Mouse (Mus musculus): ENCODE measurements around the gene Phf24. TPM values are rescaled to one million over a fixed set of nuclear protein-coding genes. Genes with fewer than 3 reads are reported as not detected.
A peak's percentile ranks its signal among the peaks of the same experiment; 100 is the strongest.

The Phf24 gene
- 43.5 and 47.8 TPM in 2 replicates for polyA plus RNA-seq (2014; fragmentation: Nextera tagmentation; extraction: Ambion mirVana)

DNA sequence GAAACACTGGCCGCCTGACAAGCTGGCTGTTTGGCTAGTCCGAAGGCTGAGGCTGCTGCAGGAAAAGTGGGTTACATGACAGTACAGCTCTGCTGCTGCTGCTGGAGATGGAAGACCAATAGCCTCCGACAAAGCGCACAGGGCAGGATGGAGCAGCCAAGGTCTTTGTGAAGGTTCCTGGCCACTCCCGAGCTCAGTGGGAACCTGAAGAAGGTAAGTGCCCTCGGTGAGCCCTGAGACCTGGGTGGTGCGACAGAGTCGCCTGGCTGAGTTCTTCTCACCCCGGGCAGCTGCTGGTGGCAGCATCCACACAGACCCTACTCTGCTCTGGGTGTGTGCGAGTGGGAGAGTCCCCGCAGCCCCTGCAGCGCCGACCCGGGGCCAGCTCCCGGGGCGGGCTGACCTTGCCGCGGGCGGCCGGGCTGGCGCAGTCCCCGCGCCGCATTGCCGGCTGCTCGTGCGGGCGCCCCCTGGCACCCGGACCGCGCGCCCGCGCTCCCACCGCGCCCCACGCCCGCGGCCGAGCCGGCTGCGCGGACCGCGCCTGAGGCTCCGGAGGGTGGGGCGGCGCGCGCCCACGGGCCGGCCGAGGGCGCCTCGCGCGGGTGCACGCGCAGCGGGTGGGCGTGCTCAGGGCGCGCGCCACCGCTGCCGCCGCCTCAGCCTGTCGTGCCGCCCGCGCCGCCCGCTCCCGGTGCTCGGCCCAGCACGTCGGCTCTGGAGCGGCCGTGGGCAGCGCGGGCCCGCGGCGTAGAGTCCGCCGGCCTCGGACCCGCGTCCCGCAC is at the start of gene Phf24:
Gene Phf24, plus strand, starts transcription at position 44 of the 785 bp plus-strand sequence.
- DNase-seq (ENCODE audit: low spot score) (peak; percentile 78), ATAC-seq (ENCODE audit: low FRiP score) (peak; percentile 83)
- Histone ChIP-seq H3K4me2 (replicated peaks) (peak within 1 kb of the TSS; percentile 90), H3K9me3 (ENCODE audit: control insufficient read depth, low read length) (no peaks in the 10 kb centered on the region), H3K36me3 (replicated peaks; ENCODE audit: control insufficient read depth, insufficient read depth) (no peaks in the 10 kb centered on the region), H3K4me3 (replicated peaks; ENCODE audit: low read length) (peak within 1 kb of the TSS; percentile 81), H3K27me3 (ENCODE audit: control insufficient read depth, insufficient read depth, low read length) (peaks cover 9% of the 10 kb centered on the region; the same call in 1 of the 2 replicates), H3K4me1 (replicated peaks; ENCODE audit: control insufficient read depth, insufficient read depth, low read length) (peaks cover 14% of the 10 kb centered on the region; the same call in 1 of the 2 replicates), H3K27ac (peak within 1 kb of the TSS; percentile 83), H3K9ac (peak within 1 kb of the TSS; percentile 90)
- WGBS = under 1% methylated on average over 48 of the region's 90 CpGs

DNA sequence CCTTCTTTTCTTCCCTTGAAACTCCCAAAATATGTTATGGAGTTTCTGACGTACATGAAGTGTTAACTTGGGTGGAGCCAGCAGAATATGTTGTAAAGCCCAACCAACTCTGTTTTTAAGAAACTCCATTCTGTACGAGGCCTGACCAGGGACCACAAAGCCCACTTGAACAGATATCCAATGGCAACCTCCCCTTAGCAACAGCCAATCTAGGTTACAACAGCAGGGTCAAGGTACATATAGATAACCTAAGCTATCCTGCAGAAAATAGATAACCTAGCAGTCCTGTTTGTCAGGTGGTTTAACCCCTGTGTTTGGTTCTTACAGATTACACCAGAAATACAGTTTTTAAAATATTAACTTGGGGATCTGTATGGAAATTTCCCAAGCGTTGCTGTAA is 49.1 kb upstream of the Phf24 start:
- Histone ChIP-seq H3K4me2 (replicated peaks) (no peak overlapping the region), H3K36me3 (replicated peaks; ENCODE audit: control insufficient read depth, insufficient read depth) (no peaks in the 10 kb centered on the region), H3K4me3 (replicated peaks; ENCODE audit: low read length) (no peak overlapping the region), H3K27me3 (ENCODE audit: control insufficient read depth, insufficient read depth, low read length) (no peaks in the 10 kb centered on the region), H3K27ac (no peak overlapping the region), H3K4me1 (replicated peaks; ENCODE audit: control insufficient read depth, insufficient read depth, low read length) (no peaks in the 10 kb centered on the region), H3K9ac (no peak overlapping the region), H3K9me3 (ENCODE audit: control insufficient read depth, low read length) (no peaks in the 10 kb centered on the region)
- ATAC-seq (ENCODE audit: low FRiP score) = no peak
- WGBS = 75% methylated on average over 3 of the region's 3 CpGs
- no peak for DNase-seq (ENCODE audit: low spot score)

DNA sequence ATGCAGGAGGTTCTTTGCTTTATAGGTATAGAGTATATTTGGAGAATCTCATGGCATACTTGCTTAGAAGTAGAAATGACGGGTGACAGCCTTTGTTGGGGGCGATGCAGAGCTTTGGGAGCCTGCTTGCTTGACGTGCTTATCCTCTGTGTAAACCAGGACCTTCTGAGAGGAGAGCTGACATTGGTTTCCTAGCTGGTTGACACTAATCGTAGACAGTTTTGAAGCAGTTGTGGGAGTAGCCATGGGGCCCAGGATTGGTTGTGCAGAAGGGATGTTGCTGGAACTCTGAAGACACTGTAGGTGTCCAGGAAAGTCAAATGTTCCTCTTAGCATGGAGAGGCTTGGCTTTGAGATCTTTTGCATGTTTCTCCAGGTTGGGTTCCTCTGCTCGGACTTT is 48.3 kb upstream of the Phf24 start:
- WGBS = 89% methylated on average over 5 of the region's 5 CpGs
- H3K4me3 ChIP-seq (replicated peaks; ENCODE audit: low read length) = no peak overlapping the region

DNA sequence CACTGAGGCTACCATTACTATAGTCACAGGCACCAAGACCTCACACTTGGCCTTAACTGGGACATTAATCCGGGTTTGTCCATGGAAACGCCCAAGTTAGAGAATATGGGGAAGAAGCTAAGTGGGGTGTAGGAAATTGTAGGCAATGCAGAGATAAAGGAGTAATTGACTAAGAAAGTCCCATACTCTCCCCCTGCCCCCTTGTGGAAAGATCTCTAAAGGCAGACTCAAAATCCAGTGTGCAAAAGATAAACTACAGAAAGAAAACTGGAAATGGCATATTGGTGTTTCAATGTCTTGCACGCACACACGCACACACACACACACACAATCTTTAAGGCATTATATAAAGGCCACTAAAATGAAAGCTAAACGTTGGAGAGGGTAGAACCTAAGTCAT is 45.7 kb upstream of the Phf24 start:
- no peak overlapping the region for H3K4me2 ChIP-seq (replicated peaks)
- H3K27ac ChIP-seq = no peak overlapping the region
- WGBS = 85% methylated on average over 5 of the region's 5 CpGs
- no peaks in the 10 kb centered on the region for H3K36me3 ChIP-seq (replicated peaks; ENCODE audit: control insufficient read depth, insufficient read depth)
- H3K9me3 ChIP-seq (ENCODE audit: control insufficient read depth, low read length) = no peaks in the 10 kb centered on the region
- no peak for DNase-seq (ENCODE audit: low spot score)
- H3K27me3 ChIP-seq (ENCODE audit: control insufficient read depth, insufficient read depth, low read length) = no peaks in the 10 kb centered on the region
- no peak for ATAC-seq (ENCODE audit: low FRiP score)
- H3K4me1 ChIP-seq (replicated peaks; ENCODE audit: control insufficient read depth, insufficient read depth, low read length) = no peaks in the 10 kb centered on the region
- H3K9ac ChIP-seq = no peak overlapping the region
- no peak overlapping the region for H3K4me3 ChIP-seq (replicated peaks; ENCODE audit: low read length)

More for the DNA sequence above, 48.3 kb upstream of the Phf24 start:
- Histone ChIP-seq H3K27ac (no peak overlapping the region), H3K9me3 (ENCODE audit: control insufficient read depth, low read length) (no peaks in the 10 kb centered on the region), H3K4me1 (replicated peaks; ENCODE audit: control insufficient read depth, insufficient read depth, low read length) (no peaks in the 10 kb centered on the region), H3K4me2 (replicated peaks) (no peak overlapping the region), H3K36me3 (replicated peaks; ENCODE audit: control insufficient read depth, insufficient read depth) (no peaks in the 10 kb centered on the region), H3K27me3 (ENCODE audit: control insufficient read depth, insufficient read depth, low read length) (no peaks in the 10 kb centered on the region), H3K9ac (no peak overlapping the region)
- no peak for DNase-seq (ENCODE audit: low spot score)
- no peak for ATAC-seq (ENCODE audit: low FRiP score)

DNA sequence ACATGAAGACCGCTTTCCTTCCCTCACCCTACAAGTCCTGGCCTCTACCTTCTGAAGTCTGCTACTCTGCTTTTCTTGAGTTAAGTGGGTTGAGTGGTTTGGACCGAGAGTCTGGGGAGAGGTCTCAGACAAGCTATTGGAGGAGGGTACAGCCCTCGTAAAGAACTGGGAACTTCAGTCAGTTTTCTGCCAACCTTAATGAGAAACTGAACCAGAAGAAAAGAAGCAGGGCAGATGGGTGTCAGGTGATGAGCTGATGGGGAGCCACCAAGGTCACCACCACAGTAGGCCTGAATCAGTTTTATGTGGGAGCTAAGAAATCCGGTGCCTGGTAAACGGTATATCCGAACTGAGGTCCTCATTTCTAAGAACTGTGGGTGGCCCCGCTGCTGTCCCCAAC is 44.3 kb upstream of the Phf24 start:
- ATAC-seq (ENCODE audit: low FRiP score) (no peak), DNase-seq (ENCODE audit: low spot score) (no peak)
- Histone ChIP-seq H3K4me2 (replicated peaks) (no peak overlapping the region), H3K36me3 (replicated peaks; ENCODE audit: control insufficient read depth, insufficient read depth) (no peaks in the 10 kb centered on the region), H3K4me3 (replicated peaks; ENCODE audit: low read length) (no peak overlapping the region), H3K27ac (no peak overlapping the region), H3K27me3 (ENCODE audit: control insufficient read depth, insufficient read depth, low read length) (no peaks in the 10 kb centered on the region), H3K9me3 (ENCODE audit: control insufficient read depth, low read length) (no peaks in the 10 kb centered on the region), H3K9ac (no peak overlapping the region), H3K4me1 (replicated peaks; ENCODE audit: control insufficient read depth, insufficient read depth, low read length) (no peaks in the 10 kb centered on the region)
- WGBS = 92% methylated on average over 7 of the region's 7 CpGs

DNA sequence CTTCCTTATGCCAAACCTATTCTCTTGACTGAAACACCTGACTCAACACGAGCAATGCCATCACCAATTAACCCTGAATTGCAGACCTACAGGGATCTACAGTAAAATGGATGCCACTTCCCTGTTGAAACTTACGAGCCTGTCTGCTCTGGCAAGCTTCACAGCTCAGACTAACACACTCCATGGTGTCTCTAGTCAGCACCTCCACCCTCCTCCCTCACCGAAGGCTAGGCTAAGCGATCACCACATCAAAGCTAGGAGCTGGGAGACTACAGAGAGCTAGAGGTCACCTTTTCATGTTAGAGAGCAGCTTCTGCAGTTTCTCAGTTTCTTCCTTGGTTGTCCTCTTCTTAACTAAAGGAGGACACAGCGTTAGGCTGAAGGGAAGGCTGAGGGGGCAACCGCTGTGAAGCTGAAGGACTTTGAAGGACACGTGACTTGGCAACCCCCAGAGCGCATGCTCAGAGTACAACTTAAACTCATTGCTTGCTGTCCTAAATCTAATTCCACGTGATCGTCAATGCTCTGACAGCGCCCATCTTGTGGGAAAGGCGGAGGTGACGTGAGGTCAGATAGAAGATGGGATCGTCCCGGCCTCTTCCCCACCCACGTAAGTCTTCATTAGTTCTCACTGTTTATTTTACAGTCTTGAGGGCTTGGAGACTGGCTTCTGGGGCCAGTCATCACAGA is 43.6 kb upstream of the Phf24 start:
- H3K9ac ChIP-seq = no peak overlapping the region
- H3K4me2 ChIP-seq (replicated peaks) = no peak overlapping the region
- H3K27me3 ChIP-seq (ENCODE audit: control insufficient read depth, insufficient read depth, low read length) = no peaks in the 10 kb centered on the region
- no peak for ATAC-seq (ENCODE audit: low FRiP score)
- H3K9me3 ChIP-seq (ENCODE audit: control insufficient read depth, low read length) = no peaks in the 10 kb centered on the region
- no peak for DNase-seq (ENCODE audit: low spot score)
- H3K4me3 ChIP-seq (replicated peaks; ENCODE audit: low read length) = no peak overlapping the region
- 87% methylated on average over 16 of the region's 16 CpGs for WGBS
- no peak overlapping the region for H3K27ac ChIP-seq
- H3K36me3 ChIP-seq (replicated peaks; ENCODE audit: control insufficient read depth, insufficient read depth) = no peaks in the 10 kb centered on the region
- H3K4me1 ChIP-seq (replicated peaks; ENCODE audit: control insufficient read depth, insufficient read depth, low read length) = no peaks in the 10 kb centered on the region

DNA sequence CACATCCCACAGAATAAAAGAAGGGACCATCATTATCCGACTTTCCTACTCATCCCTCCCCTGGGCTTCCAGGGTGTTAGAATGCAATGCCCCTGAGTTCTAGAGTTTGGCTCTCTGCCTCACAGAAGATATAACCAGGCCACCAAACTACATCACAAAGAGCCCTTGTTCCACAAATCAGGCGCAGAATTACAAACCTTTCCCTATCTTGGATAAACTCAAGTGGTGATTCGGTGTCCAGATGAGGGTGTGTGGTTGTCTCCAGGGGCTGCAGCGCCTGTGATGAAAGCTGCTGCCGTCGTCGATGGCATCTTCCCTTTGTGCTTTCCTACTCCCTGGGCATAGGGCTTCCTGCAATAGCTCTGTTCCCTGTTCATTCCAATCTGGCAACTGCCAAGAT is 42.3 kb upstream of the Phf24 start, which contains the start of gene Fam205c:
Gene Fam205c, minus strand, starts transcription at position 101 of the 400 bp plus-strand sequence.
- Histone ChIP-seq H3K27me3 (ENCODE audit: control insufficient read depth, insufficient read depth, low read length) (no peaks in the 10 kb centered on the region), H3K9ac (no peak within 1 kb of the TSS), H3K4me3 (replicated peaks; ENCODE audit: low read length) (no peak within 1 kb of the TSS), H3K36me3 (replicated peaks; ENCODE audit: control insufficient read depth, insufficient read depth) (no peaks in the 10 kb centered on the region), H3K27ac (no peak within 1 kb of the TSS), H3K4me1 (replicated peaks; ENCODE audit: control insufficient read depth, insufficient read depth, low read length) (no peaks in the 10 kb centered on the region), H3K4me2 (replicated peaks) (no peak within 1 kb of the TSS), H3K9me3 (ENCODE audit: control insufficient read depth, low read length) (no peaks in the 10 kb centered on the region)
- 85% methylated on average over 7 of the region's 7 CpGs for WGBS
- no peak for DNase-seq (ENCODE audit: low spot score)
- ATAC-seq (ENCODE audit: low FRiP score) = no peak

DNA sequence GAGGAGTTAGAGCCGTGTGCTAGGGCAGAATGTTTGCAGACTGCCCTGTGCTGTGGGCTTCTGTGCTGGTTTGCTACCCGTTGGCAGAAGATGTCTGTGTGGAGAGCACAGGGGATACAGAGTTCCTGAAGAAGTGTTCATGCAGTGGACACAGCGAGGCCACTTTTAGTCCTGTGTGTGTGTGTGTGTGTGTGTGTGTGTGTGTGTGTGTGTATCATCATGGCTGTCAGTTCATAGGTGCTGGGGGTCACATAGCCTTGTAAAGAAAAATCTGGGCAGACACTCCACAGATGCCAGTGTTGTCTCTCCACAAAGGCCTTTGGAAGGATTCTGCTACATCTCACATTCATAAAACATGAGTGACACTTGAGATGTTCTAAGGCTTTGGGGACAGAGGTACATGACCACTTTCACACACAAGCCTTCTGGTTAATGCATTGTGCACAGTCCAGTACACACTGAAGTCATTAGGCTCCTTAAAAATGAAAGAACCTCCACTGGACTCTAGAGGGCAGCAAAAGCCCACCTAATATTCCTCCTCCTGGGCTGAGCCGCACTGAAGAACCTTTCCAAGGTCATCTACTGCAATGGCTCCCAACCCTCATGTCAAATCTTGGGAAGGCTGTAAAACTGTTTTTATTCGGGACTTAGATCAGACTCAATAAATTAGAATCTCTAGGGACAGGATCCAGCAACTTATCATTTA is 39.7 kb upstream of the Phf24 start:
- Histone ChIP-seq H3K9ac (no peak overlapping the region), H3K27me3 (ENCODE audit: control insufficient read depth, insufficient read depth, low read length) (no peaks in the 10 kb centered on the region), H3K4me2 (replicated peaks) (no peak overlapping the region), H3K4me3 (replicated peaks; ENCODE audit: low read length) (no peak overlapping the region), H3K27ac (no peak overlapping the region), H3K4me1 (replicated peaks; ENCODE audit: control insufficient read depth, insufficient read depth, low read length) (no peaks in the 10 kb centered on the region), H3K9me3 (ENCODE audit: control insufficient read depth, low read length) (no peaks in the 10 kb centered on the region), H3K36me3 (replicated peaks; ENCODE audit: control insufficient read depth, insufficient read depth) (no peaks in the 10 kb centered on the region)
- DNase-seq (ENCODE audit: low spot score) (peak; percentile 89), ATAC-seq (ENCODE audit: low FRiP score) (peak; percentile 92)
- 37% methylated on average over 5 of the region's 5 CpGs for WGBS

DNA sequence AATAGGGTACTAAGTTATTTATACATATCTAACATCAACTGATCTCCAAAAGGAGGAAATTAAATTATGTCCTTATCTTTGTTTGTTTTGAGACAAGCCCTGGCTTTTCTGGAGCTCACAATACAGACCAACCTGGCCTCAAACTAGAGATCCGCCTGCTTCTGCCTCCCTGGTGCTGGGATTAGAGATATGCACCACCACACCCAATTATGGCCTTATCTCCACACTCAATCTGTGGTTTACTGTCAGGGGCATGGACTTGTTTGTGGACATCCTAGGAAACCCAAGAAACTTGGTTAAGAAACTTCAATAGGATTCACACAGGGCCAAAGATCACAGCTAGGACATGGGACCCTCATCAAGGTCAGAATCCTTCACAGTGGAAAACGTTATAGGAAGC is 38.8 kb upstream of the Phf24 start:
- Histone ChIP-seq H3K36me3 (replicated peaks; ENCODE audit: control insufficient read depth, insufficient read depth) (no peaks in the 10 kb centered on the region), H3K4me2 (replicated peaks) (no peak overlapping the region), H3K27me3 (ENCODE audit: control insufficient read depth, insufficient read depth, low read length) (no peaks in the 10 kb centered on the region), H3K27ac (no peak overlapping the region), H3K4me3 (replicated peaks; ENCODE audit: low read length) (no peak overlapping the region), H3K4me1 (replicated peaks; ENCODE audit: control insufficient read depth, insufficient read depth, low read length) (no peaks in the 10 kb centered on the region), H3K9ac (no peak overlapping the region), H3K9me3 (ENCODE audit: control insufficient read depth, low read length) (no peaks in the 10 kb centered on the region)
- ATAC-seq (ENCODE audit: low FRiP score) = no peak
- 87% methylated on average over 2 of the region's 2 CpGs for WGBS
- no peak for DNase-seq (ENCODE audit: low spot score)

All from hindbrain, embryonic 14.5 days (tissue).